Mouse (Mus musculus) lung, postnatal 25 days (tissue): Measurements from ENCODE around the gene Sf3b3.
"Not testable (repeated sequence)": the region's sequence is repeated elsewhere in the genome, so short reads cannot be mapped to it uniquely, and the experiment has no call there.

ENCODE experiments used
- DNase-seq: peaks from one replicate; pipeline ENCODE4 v3.0.0; 2022; ENCODE audit warnings: low spot score

Sf3b3 gene

DNA sequence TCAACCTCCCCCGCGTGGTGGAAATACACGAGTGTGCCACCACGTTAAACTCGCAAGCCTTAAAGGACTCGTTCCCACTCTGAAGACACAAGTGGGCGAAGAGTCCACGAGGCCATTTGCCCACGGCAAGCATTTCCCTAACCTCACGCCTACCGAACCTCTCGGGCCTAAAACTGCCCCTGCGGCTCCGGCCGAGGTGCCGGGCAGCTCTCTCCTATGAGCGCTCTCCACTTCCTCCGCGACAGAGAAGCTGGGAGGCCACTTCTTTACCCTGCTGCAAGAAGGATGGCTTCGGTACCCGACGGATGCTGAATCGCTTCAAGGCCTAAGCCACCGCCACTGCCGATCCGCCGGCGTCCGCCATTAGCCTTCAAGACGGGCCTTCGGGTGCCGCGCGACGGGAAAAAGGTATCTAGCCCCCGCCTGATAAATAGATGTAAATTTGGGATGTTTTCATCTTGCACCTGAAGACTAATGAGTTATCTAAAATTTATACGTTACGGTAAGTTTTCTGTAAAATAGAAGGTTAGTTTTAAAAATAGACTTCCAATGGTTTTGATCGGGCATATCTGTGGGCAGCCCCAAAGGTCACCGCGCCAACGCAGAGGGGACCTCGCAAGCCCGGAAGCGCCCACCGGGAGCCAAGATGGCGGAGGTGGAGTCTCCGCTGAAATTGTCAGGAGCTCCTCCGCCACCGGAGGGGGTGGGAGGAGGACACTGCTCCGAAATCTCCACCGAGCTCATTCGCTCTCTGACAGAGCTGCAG, at the start of gene Sf3b3, which contains the start of gene Cog4:
TSS of gene Sf3b3 (minus strand) at position 383 of the 766 bp plus-strand sequence.
TSS of gene Cog4 (plus strand) at position 196 of the 766 bp plus-strand sequence.
- peak; percentile 84 for DNase-seq

DNA sequence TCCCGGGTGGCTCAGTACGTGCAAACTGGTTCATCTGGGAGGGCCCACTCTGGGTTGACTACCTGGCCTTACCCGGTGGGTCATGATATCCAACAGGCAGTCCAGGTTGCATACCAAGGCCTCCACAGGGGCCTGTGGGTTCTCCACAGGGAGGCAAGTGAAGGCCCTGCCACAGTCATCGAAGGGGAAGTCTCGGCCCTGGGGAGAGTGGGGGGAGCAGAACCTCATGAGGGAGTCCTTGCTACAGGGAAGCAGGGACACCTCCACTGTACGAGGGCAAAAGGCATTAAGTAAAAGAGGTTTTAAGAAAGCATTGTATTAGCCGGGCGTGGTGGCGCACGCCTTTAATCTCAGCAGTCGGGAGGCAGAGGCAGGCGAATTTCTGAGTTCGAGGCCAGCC, 49.2 kb upstream of the Sf3b3 start:
- DNase-seq = no peak

DNA sequence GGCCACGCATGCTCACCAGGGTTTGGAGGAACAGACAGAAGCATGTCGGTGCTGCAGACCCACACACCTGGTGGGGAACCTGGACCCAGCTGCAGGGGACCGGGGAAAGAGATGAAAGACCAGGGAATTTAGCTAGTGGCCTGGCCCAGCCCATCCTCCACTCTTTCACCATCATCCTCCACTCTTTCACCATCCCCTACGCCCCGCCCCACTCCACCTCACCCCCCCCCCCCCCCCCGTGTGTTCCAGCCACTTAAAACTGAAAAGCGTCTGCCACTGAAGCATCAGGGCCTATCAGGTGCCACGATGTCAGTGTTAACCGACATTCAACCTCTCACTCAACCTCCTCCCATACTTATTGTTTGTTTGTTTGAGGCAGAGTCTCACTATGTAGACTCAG, 48.7 kb upstream of the Sf3b3 start:
- DNase-seq = no peak

DNA sequence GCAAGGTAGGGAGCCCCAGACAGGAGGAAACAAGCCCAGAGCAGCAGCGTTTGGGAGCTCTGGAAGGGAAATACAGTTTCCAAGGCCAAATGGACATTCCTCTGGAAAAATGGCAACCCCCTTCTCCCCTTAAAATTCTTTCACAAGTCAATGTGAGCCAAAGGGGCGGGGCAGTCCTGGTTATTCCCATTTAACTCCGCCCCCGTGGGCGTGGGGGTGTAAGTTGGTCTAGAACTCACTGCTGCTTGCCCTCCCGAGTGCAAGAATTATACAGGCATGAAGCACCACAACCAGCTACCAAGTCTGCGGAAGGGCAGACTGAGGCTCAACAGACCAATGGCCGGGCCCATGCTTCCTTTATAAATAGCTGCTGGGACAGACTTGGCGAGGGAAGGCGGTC, 48.3 kb upstream of the Sf3b3 start:
- DNase-seq = no peak

DNA sequence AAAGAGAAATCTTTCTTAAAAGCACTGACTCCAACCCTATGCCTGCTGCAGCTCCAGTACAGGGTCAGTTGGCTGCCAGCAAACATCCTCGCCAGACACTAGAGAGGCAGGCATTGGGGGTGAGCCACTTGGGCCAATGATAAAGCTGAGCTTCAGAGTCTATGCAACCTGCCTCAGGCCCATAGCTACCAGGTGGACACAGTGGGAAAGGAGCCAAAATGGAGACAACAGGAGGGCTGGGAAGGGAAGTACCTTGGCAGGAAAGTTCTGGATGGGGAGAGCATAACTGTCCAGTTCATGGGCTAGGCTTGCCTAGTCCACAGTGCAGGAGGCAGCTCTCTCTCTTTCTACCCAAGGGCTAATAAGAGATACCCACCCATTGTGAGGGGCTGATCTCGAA, 46.3 kb upstream of the Sf3b3 start:
- no peak for DNase-seq

DNA sequence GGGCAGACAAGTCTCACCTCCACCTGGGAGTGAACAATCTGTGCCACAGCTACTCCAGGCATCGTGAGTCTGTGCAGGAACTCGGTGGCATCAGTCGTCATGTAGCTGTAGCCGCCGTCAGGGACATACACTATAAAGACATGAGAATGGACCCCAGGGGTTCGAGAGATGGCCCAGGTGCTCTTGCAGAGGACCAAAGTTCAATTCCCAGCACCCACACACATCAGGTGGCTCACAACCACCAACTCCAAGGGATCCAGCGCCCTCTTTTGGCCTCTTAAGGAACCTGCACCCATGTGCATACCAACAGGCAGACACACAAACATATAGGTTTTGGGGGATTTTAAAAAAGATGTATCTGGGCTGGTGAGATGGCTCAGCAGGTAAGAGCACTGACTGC, 45.5 kb upstream of the Sf3b3 start:
- DNase-seq = no peak

DNA sequence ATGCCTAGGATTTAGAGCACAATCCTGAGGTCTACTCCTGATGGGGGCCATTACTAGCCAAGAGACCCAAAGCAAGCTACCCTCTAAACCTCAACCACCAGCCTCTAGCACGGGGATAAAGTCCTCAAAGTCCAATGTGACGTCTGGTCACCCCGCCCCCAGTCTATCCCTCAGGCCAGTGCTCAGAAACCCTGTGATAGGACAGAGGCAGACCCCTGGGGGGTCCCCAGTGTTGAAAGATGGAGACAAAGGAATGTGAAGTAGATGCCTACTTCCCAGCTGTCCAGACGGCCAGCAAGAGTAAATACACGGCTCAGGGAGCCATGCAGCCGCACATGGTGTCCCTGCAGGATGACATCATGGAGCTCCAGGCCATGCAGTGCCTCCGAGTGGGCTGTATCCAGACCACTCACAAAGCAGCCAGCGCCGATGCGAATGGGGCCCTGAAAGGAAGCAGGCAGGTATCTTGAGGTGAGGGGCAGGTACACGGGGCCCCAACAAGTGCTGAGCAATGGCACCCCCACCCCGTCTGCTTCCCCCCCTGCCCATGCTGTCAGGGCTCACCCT, 43.4 kb upstream of the Sf3b3 start:
- no peak for DNase-seq

DNA sequence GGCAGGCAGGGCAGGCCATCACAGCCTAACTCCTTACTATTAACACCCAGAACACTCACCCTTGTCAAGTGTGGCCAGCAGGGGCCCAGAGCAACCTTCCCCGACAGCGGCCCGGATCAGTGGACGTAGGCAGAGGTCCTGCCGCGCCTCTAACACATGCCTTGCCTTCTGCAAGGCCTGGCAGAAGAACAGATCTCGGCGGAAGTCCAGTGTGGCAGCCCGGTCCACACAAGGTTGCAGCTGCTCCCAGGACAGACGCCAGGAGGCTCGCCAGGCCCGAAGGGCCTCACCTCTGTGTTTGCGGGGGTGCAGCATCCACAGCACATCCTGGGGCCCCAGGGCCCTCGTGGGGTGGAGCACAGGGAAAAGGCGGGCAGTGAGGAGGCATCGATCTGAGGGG, 42.3 kb upstream of the Sf3b3 start:
- DNase-seq = no peak

DNA sequence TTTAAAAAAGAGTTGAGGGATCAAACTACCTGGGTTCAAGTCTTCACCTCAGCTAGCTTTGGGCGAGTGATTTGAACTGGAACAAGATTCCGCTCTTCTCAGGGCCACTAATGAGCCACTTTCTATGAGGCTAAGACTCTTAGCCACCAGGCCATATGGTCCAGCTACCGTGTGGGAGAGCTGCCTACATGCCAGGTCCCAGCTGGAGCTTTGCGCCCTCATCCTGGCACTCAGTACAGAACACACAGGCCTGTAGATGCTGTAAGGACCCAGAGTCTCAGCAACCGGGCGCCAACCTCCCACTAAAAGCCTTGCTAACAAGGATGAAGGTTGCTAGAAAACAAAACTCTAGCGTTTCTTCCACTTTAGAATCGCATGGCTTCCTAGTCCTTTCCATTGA, 41.9 kb upstream of the Sf3b3 start:
- no peak for DNase-seq

DNA sequence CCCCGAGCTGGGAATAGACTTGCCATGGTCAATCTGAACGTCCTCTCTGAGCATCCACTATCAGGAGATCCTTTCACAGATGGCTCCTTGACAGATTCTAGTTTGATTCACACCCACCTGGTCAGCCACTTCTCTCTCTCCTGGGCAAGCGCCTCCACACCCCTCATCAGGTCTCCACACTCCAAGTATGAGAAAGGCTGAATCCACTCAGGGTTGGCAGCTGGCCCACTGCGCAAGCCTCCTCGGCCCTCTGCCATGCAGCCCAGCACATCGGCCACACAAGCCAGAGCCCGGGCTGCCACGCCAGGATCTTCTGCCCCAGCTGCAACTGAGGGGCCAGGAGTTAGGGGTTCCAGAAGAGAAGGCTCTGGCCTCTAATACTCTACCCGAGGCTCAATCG, 41.0 kb upstream of the Sf3b3 start:
- DNase-seq = no peak

DNA sequence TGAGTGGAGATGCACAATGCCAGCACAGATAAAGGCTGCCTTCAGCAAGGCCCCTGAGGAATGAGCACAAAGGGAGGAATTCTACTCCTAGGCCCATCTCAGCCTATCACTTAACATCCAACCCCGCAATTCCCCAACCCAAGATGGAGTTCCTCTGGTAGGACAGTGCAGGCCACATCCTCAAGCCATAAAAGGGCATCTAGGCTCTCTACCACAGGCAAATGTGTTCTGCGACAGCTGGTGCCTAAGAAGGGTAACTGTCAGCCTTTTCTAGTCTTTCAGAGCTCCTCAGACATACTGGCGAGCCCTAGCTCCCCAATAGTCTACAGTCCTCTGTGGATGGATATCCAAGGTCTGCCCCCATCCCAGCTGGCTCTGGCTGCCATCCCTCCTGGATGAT, 40.0 kb upstream of the Sf3b3 start:
- no peak for DNase-seq

DNA sequence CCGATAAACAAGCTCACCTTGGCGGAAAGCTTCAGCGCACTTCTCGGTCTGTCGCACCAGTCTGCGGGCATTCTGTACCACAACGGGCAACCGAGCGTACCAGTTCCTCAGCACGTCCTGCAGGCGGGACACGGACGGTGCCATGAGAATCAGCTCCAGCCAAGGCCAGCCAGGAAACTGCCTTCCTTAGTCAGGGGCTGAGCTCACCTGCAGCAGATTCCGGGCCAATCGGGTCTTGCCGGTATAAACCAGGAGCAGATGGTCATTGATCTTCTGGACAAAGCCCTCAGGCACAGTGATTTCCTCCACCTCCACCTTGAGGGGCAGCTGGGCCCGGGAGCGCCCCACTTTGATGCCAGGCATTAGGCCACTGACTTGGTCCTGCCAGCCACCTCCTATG, 37.2 kb upstream of the Sf3b3 start:
- DNase-seq = no peak

DNA sequence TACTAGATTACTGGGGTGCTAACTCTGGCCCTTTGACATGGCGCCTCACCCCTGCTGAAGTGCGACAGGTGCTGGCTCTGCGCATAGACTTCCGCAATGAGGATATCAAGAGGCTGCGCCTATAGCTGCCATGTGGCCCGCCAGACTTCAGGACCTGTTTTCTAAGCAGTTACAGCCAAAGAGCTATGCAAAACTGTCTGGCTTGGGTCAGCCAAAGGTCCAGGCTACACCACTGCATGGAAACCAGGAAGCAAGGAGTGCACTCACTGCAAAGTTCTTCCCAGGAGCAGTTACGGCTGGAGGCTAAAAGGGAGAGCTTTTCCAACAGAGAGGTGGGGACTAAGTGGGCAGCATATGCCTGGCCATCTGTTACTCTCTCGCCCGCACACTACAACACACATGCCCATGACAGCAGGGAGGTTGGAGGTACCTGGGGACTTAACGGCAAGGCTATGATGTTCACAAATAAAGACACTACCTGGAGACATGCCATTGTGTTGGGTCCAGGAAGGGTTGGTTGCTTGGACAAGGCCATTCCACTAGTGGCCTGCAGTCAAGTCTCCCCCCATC, 35.2 kb upstream of the Sf3b3 start:
- DNase-seq = no peak

DNA sequence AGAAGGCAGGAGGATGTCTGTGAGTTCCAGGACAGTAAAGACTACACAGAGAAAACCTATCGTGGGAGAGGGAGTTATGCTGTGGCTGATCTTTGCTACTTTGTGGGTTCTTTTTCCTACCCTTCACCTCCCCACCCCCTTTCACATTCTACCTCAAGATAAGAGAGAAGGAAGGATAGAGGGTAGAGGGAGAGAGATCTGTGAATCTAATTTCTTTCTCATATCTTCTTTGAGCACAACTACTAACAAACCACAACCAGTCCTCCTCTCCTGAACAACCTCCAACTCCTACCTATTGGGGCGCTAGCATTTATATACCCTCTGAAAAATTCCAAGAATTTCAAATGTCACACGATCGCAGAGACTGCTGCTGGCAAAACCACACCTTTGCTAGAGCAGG, 31.3 kb upstream of the Sf3b3 start:
- DNase-seq = no peak

DNA sequence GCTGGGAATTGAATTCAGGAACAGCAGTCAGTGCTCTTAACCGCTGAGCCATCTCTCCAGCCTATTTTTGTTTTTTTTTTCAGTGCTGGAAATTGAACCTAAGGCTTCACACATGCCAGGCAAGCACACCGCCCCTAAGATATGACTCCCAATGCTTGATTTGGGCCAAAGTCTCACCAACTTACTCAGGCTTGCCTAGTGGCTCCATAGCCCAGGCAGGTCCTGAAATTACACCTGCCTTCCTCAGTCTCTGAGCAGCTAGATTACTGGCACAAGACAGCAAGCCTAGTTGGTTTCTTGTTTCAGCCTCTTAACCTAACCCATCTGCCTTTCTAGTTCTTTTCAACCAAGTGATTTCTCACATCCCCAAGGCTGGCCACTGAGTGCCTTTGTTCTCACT, 23.9 kb upstream of the Sf3b3 start:
- DNase-seq = no peak

DNA sequence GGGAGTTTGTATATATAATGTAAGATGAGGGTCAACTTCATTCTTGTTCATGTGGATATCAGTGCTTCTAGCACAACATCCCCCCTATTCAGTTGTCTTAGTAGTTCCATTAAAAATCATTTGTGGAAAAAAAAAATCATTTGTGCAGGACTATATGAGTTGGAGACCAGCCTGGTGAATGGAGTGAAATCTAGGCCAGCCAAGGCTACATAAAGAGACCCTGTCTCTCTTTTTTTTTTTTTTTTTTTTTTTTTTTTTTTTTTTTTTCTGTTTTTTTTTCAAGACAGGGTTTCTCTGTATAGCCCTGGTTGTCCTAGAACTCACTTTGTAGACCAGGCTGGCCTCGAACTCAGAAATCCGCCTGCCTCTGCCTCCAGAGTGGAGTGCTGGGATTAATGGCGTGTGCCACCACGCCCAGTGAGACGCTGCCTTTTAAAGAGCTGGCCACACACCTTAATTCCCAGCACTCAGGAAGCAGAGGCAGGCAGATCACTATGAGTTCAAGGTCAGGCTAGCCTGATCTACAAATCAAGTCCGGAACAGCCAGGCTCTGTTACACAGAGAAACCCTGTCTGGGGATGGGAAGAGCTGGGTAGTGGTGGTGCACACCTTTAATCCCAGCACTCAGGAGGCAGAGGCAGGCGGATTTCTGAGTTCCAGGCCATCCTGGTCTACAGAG, 14.9 kb upstream of the Sf3b3 start:
- not testable (repeated sequence) for DNase-seq

DNA sequence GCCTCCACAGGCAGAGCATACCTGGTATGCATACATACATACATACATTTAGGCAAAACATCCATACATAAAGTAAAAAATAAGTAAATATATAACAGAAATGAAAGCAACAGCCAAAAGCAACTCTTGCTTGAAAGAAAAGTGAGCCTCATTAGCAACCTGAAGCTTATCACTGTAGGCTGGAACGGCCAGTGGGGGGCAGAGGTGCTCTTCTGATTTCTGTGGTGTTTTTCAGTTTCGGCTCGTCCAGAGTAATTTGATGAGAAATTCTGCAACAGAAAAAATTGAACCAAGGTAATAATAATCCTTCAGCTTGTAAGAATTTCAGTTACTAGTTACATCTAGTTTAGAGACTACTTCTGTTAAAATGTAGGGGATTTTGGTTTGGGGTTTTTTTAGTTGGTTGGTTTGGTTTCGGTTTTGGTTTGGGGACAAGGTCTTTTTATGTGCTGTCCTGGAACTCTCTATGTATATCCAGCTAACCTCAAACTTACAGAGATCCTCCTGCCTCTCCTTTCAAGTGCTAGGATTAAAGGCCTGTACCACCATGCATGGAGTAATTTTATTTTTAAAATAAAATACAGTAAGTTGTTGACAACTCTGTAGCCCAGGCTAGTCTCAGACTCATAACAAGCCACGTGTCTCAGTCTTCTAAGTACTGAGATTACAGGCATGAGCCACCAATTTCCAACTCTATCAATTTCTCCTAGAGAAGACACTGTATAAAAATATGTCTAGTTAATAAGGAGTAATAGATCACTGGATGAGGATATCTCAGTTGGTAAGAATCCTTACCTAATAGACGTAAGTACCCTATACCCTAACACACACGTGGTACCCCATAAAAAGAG, 13.3 kb upstream of the Sf3b3 start:
- DNase-seq = no peak

DNA sequence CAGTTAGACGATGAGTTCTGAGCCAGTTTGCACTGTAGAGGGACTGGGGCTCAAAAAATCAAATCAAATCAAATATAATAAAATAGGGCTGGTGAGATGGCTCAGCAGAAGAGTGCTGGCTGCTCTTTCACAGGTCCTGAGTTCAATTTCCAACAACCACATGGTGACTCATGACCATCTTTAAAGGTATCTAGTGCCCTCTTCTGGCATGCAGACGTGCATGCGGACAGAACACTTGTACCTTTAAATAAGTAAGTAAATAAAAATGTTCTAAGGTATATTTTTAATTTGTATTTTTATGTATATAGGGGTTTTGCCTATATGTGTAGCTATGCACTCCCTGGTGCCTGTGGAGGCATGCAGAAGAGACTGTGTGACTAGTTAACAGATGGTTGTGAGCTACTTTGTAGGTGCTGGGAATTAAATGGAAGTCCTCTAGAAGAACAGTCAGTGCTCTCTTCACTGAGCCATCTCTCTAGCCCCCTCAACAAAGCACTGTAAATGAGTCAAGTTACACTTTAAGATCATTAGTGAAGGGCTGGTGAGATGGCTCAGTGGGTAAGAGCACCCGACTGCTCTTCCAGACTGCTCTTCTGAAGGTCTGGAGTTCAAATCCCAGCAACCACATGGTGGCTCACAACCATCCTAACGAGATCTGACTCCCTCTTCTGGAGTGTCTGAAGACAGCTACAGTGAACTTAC, 10.3 kb upstream of the Sf3b3 start:
- DNase-seq = no peak

DNA sequence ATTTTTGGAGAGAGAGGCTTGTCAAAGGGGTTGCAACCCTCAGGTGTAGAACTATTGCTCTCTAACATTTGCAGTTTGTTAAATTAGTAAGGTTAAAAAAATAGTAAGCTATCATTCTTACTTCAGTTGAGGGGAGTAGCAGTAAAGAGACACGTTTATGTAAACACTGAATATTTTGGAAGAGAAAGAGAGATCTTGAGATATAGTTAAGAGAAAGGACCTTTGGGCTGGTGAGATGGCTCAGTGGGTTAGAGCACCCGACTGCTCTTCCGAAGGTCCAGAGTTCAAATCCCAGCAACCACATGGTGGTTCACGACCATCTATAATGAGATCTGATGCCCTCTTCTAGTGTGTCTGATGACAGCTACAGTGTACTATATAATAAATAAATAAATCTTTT, 9.5 kb upstream of the Sf3b3 start:
- not testable (repeated sequence) for DNase-seq

DNA sequence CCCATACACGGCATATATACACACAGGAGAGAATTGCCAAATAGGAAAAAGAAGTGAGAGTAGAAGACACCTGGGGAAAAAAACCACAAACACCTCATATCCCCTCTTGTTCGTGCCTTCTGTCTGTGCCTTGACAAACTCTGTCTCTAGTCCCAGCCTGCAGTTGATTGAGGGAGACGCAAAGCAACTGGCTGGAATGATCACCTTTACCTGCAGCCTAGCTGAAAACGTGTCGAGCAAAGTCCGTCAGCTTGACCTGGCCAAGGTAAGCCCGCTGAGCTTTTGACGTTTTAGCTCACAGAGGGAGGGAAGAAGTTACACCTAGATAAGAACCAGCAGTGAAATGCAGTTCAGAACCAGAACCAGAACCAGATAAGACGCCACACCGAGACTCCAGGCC, 4.6 kb upstream of the Sf3b3 start:
- DNase-seq = no peak

DNA sequence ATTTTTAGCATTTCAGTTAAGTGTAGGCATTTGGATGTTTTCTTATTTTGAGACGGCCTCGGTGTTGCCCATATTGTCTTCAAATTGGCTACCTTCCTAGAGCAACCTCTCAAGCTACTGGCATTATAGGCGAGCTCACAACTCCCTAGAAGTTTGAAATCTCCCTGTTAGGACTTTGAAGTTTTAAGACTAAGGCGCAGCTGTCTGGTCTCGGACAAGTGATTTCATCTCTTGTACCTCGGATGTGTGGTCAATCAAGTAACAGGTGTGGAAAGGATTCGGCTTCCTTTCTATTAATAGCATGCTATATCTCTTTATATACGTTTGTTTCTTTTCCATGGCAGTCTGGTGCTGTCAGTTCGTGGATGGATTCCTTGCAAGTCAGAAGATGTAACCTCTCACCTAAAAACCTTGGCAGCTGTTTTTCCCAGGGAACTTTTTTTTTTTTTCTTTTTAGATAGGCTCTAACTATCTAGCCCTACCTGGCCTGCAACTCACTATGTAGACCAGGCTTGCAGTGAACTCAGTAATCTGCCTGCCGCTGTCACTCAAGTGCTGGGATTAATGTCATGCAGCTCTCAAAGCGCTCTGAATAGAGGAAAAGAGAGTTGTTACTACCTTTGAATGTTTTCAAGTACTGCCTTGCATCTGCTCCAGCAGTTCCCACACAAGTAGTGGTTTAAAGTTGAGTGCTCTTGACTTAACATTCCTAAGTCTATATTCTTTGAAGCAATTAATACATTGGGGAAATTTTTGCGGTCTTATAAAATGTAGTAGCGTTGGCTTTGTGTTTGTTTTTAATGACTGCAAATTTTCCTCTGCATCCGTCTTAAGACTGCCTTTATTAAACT, 1.3 kb upstream of the Sf3b3 start:
- DNase-seq = peak; percentile 41
